Mouse (Mus musculus) liver, embryonic 14.5 days (tissue): Measurements from ENCODE around the gene Bbs9. TPM values are rescaled to one million over a fixed set of nuclear protein-coding genes. Genes with fewer than 3 reads are reported as not detected.

Experiments
- ATAC-seq: fragments of 200-750 bp; cut with Nextera tagmentation; 2 replicates; pipeline ENCODE4 v1.8.0; 2017; ENCODE audit warnings: moderate number of reproducible peaks, mild to moderate bottlenecking, moderate library complexity; ENCODE audit not compliant: insufficient read depth
- DNase-seq, 3 experiments: peaks; one replicate each; pipeline ENCODE4 v3.0.0-alpha.2; 2012 to 2013; ENCODE audit warnings: low read depth in 3 of 3, low spot score in 3 of 3
- H3K27ac ChIP-seq: fragments of 300-500 bp; sonication (generic); 2 replicates; pipeline ENCODE4 v1.5.1; 2014; ENCODE audit warnings: moderate library complexity, mild to moderate bottlenecking, control low read depth, inconsistent platforms
- H3K27me3 ChIP-seq: fragments of 300-500 bp; sonication (generic); 2 replicates; pipeline ENCODE4 v1.6.1; 2014; ENCODE audit warnings: mild to moderate bottlenecking, low read length, moderate library complexity; ENCODE audit not compliant: control insufficient read depth, insufficient read depth
- H3K36me3 ChIP-seq: fragments of 300-500 bp; sonication (generic); replicated peaks from 2 replicates; pipeline ENCODE4 v1.6.1; 2014; ENCODE audit warnings: low read depth; ENCODE audit not compliant: control insufficient read depth, insufficient read depth
- H3K4me1 ChIP-seq, 2 experiments: fragments of 200-500 bp in 1 of 2; fragments of 300-500 bp in 1 of 2; sonication (generic) in 1 of 2; replicated peaks; 2 replicates each; pipeline ENCODE4 v1.6.1; 2012 to 2014; ENCODE audit warnings: antibody characterized with exemption in 1 of 2, inconsistent platforms in 1 of 2, low read length in 1 of 2; ENCODE audit not compliant: control insufficient read depth in 2 of 2, insufficient read depth in 2 of 2
- H3K4me2 ChIP-seq: fragments of 300-500 bp; sonication (generic); 2 replicates; pipeline ENCODE4 v1.6.1; 2014; ENCODE audit warnings: low read depth, mild to moderate bottlenecking, control low read depth, moderate library complexity
- H3K4me3 ChIP-seq, 2 experiments: fragments of 200-500 bp in 1 of 2; fragments of 300-500 bp in 1 of 2; sonication (generic) in 1 of 2; 2 replicates each; pipeline ENCODE4 v1.5.1; 2012 to 2014; ENCODE audit warnings: low read depth in 2 of 2, low read length in 2 of 2, mild to moderate bottlenecking in 2 of 2, control low read depth in 1 of 2, inconsistent platforms in 1 of 2, moderate library complexity in 1 of 2; ENCODE audit not compliant: insufficient read depth in 1 of 2
- H3K9ac ChIP-seq: fragments of 300-500 bp; sonication (generic); replicated peaks from 2 replicates; pipeline ENCODE4 v1.6.1; 2014; ENCODE audit warnings: mild to moderate bottlenecking, control low read depth, moderate library complexity
- H3K9me3 ChIP-seq: fragments of 300-500 bp; sonication (generic); 2 replicates; pipeline ENCODE4 v1.6.1; 2016; ENCODE audit warnings: low read length, mixed read lengths; ENCODE audit not compliant: control insufficient read depth
- CTCF ChIP-seq: IDR thresholded peaks from 2 replicates; pipeline ENCODE4 v1.5.1; 2016; ENCODE audit warnings: antibody characterized with exemption, low read depth, control low read depth
- EP300 ChIP-seq: IDR thresholded peaks from 2 replicates; pipeline ENCODE4 v1.6.1; 2016; ENCODE audit warnings: antibody characterized with exemption, low read depth
- WGBS: fragments of 180-500 bp; shearing (Covaris S2); extraction: QIAGEN DNeasy Blood & Tissue Kit; methylation state at CpG from one replicate; pipeline ENCODE4 v1.1.7; 2014; ENCODE audit not compliant: insufficient replicate concordance; 5-methylcytosine and 5-hydroxymethylcytosine counted together
- polyA plus RNA-seq, 2 experiments: library from polyadenylated mRNA; depleted of rRNA in 1 of 2; stranded (reverse) in 1 of 2; unstranded in 1 of 2; fragments of >200 nt; fragmentation: Nextera tagmentation in 1 of 2; extraction: Ambion mirVana in 1 of 2; gene quantifications; 2 replicates each; pipeline versions ENCODE4 v1.2.1 to v1.2.3; 2012 to 2014

Bbs9 gene
- polyA plus RNA-seq, 2 experiments, result 2.2 to 2.3 TPM

GRCm38 (mm10) chr9:22776246-22776961 is 300.9 kb downstream of the Bbs9 start:
- 0 out of 4 replicates have a peak, but pooled peaks cover 0 to 2% of the 10 kb centered on the region in 2 experiments for H3K4me1 ChIP-seq
- no peak overlapping the region for H3K4me2 ChIP-seq
- ATAC-seq, result no peak
- no peak overlapping the region for H3K4me3 ChIP-seq
- TF ChIP-seq CTCF (no peak), EP300 (no peak)
- no peaks in the 10 kb centered on the region for H3K9me3 ChIP-seq
- H3K27ac ChIP-seq, result no peak overlapping the region
- no peaks in the 10 kb centered on the region for H3K36me3 ChIP-seq
- H3K9ac ChIP-seq, result no peak overlapping the region
- no peaks in the 10 kb centered on the region; the same call in 1 of the 2 replicates for H3K27me3 ChIP-seq
- WGBS, result 59% methylated on average over 5 of the region's 5 CpGs
- no peak for DNase-seq

DNA sequence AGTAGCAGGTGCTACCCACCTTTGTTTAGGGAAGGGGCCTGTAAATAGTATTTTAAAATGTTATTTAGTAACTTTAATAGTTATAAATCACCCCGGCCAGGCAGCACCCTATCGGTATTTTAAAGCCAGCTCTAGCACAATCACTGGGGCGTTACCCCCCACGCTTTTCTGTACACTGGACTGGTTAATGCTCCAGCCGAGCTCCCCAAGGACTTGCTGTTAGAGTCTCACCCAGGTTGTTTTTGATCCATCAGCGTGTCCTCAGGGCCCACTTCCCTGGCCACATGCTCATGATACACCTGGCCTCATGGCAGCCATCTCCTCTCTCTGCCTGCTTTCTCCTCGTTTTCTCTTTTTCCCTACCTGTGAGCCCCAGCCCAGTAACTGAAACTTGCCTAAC is 301.9 kb downstream of the Bbs9 start:
- DNase-seq (no peak), ATAC-seq (no peak)
- 78% methylated on average over 7 of the region's 7 CpGs for WGBS
- Histone ChIP-seq H3K27ac (no peak overlapping the region), H3K4me1 (no peaks in the 10 kb centered on the region), H3K9me3 (no peaks in the 10 kb centered on the region), H3K9ac (no peak overlapping the region), H3K36me3 (no peaks in the 10 kb centered on the region), H3K4me3 (no peak overlapping the region), H3K4me2 (no peak overlapping the region), H3K27me3 (no peaks in the 10 kb centered on the region; the same call in 1 of the 2 replicates)
- no peak for TF ChIP-seq CTCF
- TF ChIP-seq EP300, result no peak

DNA sequence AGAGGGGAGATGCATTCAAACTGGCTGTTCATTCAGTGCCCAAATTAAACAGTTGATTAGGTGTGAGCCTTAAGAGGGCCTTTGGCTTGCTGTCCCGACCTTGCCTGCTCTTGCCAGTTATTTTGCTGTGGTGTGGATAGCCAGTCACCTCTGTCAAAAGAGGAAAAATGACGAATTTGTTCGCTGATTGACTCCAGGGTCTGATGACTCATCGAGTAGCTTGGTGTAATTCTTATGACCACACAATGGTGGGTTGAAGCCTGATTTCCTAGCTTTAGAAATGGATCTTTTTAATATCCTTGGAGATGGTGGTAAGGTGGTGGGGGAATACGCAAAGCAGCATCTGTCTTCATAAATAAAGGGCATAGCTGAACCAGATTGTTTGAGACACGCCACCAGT is 304.1 kb downstream of the Bbs9 start:
- TF ChIP-seq CTCF (no peak), EP300 (no peak)
- Histone ChIP-seq H3K27me3 (no peaks in the 10 kb centered on the region; the same call in 1 of the 2 replicates), H3K4me3 (no peak overlapping the region), H3K9me3 (no peaks in the 10 kb centered on the region), H3K9ac (no peak overlapping the region), H3K4me2 (no peak overlapping the region), H3K27ac (no peak overlapping the region), H3K36me3 (no peaks in the 10 kb centered on the region), H3K4me1 (no peaks in the 10 kb centered on the region)
- DNase-seq (no peak), ATAC-seq (no peak)
- 65% methylated on average over 6 of the region's 6 CpGs for WGBS

DNA sequence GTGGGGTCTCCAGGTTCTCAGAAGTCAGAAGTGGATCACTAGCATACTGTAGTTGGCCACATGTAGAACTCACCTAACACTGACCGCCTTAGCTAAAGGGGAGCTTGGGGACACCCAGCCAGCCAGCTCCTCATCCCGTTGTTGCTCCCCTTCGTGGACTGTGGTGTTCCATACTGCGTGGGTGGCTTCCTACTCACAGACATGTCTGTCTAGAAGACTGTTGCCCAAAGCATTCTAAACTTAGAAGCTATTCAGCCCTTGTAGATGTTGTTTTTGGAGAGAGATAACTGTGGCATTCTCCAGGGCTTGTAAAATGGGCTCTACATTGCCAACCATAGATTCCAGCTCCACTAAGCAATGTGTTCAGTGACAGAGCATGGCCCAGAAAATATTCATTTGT is 310.5 kb downstream of the Bbs9 start:
- H3K4me1 ChIP-seq, result peaks cover 0 to 3% of the 10 kb centered on the region in 2 experiments; a peak in 1 of 4 replicates
- no peak overlapping the region for H3K4me2 ChIP-seq
- H3K9ac ChIP-seq, result no peak overlapping the region
- DNase-seq (no peak), ATAC-seq (no peak)
- H3K4me3 ChIP-seq, result no peak overlapping the region
- H3K36me3 ChIP-seq, result no peaks in the 10 kb centered on the region
- TF ChIP-seq EP300 (no peak), CTCF (no peak)
- H3K27me3 ChIP-seq, result no peaks in the 10 kb centered on the region
- H3K9me3 ChIP-seq, result no peaks in the 10 kb centered on the region
- no peak overlapping the region for H3K27ac ChIP-seq
- 69% methylated on average over 4 of the region's 4 CpGs for WGBS

GRCm38 (mm10) chr9:22788423-22788822 is 312.9 kb downstream of the Bbs9 start:
- DNase-seq, result no peak
- H3K4me1 ChIP-seq, result peaks cover 0 to 7% of the 10 kb centered on the region in 2 experiments; a peak in 1 of 4 replicates
- no peak overlapping the region for H3K9ac ChIP-seq
- no peak overlapping the region for H3K27ac ChIP-seq
- no peak overlapping the region for H3K4me2 ChIP-seq
- TF ChIP-seq CTCF (no peak), EP300 (no peak)
- no peaks in the 10 kb centered on the region for H3K36me3 ChIP-seq
- no peak overlapping the region for H3K4me3 ChIP-seq
- no peaks in the 10 kb centered on the region for H3K27me3 ChIP-seq
- ATAC-seq, result no peak
- WGBS, result 54% methylated on average over 4 of the region's 4 CpGs
- H3K9me3 ChIP-seq, result no peaks in the 10 kb centered on the region
